Mouse (Mus musculus): ENCODE measurements around the gene Gm867.

DNA sequence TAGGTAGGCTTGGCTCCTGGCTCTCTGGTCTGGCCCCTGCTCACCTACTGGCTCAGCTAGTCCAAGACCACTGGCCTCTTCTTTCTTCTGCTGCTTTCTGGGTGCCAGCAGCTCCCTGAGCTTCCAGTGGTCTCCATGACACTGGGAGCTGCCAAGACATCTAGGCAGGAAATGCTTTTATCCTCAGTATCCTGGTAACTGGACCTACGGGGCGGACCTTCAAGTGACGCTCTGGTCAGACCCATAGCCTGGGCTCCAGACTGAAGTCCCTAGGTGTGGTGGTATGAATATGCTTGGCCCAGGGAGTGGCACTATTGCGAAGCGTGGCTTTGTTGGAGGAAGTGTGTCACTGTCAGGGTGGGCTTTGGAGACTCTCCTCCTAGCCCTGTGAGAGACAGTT lies at the start of gene Gm867:
- no peak for TF ChIP-seq CTCF (IDR thresholded peaks at IDR 0.05; ENCODE audit: control insufficient read depth, insufficient read depth, insufficient replicate concordance, low read depth, low read length)
- TF ChIP-seq POLR2A (IDR thresholded peaks at IDR 0.05; ENCODE audit: control insufficient read depth, low read depth, low read length): no peak

Data from testis, adult 2 months (tissue).